Mouse (Mus musculus): Measurements from ENCODE around the gene Fbxl7. TPM values are rescaled to one million over a fixed set of nuclear protein-coding genes. Genes with fewer than 3 reads are reported as not detected.
A peak's percentile ranks its signal among the peaks of the same experiment; 100 is the strongest.

Gene Fbxl7
- 1 to 10 TPM; 3.0 to 3.1 TPM for total RNA-seq (2021)

- intact Hi-C loops (cut with DNase I), result loop anchor here (1.0 to 10.0 kb wide), 5 partner anchors 190 to 910 kb away; partner anchors contain the start of gene Zfp622
- peak; percentile 88 to 90 for DNase-seq
Measured at GRCm38 (mm10) chr15:26895251-26895711, at the start of gene Fbxl7. Gene Fbxl7 (minus strand): TSS chr15:26895580.

GRCm38 (mm10) chr15:26922026-26922425 is 26.6 kb upstream of the Fbxl7 start:
- intact Hi-C loops (cut with DNase I), result no loop called here
- no peak for DNase-seq

GRCm38 (mm10) chr15:26913427-26913826 is 18.0 kb upstream of the Fbxl7 start:
- DNase-seq, result no peak
- intact Hi-C loops (cut with DNase I), result no loop called here

- intact Hi-C loops (cut with DNase I), result loop anchor here (1.0 to 10.0 kb wide), 5 partner anchors 191 to 911 kb away; partner anchors contain the start of gene Zfp622
- no peak for DNase-seq
Measured at GRCm38 (mm10) chr15:26895761-26896160, 381 bp upstream of the Fbxl7 start.

- DNase-seq, result peak; percentile 52 to 63
- intact Hi-C loops (cut with DNase I), result loop anchor here (1.0 to 10.0 kb wide), 6 partner anchors 53 to 910 kb away; partner anchors contain the start of gene Zfp622
Measured at GRCm38 (mm10) chr15:26894801-26895229, 565 bp downstream of the Fbxl7 start.

GRCm38 (mm10) chr15:26894031-26894655 is 1.2 kb downstream of the Fbxl7 start:
- intact Hi-C loops (cut with DNase I), result loop anchor here (2.0 to 10.0 kb wide), 4 partner anchors 52 to 909 kb away; partner anchors contain the start of gene Zfp622
- DNase-seq, result peak; percentile 41 to 52

GRCm38 (mm10) chr15:26893136-26893535 is 2.2 kb downstream of the Fbxl7 start:
- no peak for DNase-seq
- intact Hi-C loops (cut with DNase I), result loop anchor here (5.0 to 10.0 kb wide), 3 partner anchors 51 to 908 kb away; partner anchors contain the start of gene Zfp622

- no peak for DNase-seq
- intact Hi-C loops (cut with DNase I), result loop anchor here (5.0 to 10.0 kb wide), 3 partner anchors 48 to 905 kb away; partner anchors contain the start of gene Zfp622
Measured at GRCm38 (mm10) chr15:26889971-26890370, 5.4 kb downstream of the Fbxl7 start.

- no peak for DNase-seq
- intact Hi-C loops (cut with DNase I), result no loop called here
Measured at GRCm38 (mm10) chr15:26888170-26888569, 7.2 kb downstream of the Fbxl7 start.

GRCm38 (mm10) chr15:26885979-26886378 is 9.4 kb downstream of the Fbxl7 start:
- no peak for DNase-seq
- intact Hi-C loops (cut with DNase I), result no loop called here

GRCm38 (mm10) chr15:26880212-26880956 is 15.0 kb downstream of the Fbxl7 start:
- no peak for DNase-seq
- intact Hi-C loops (cut with DNase I), result no loop called here

- peak; percentile 56 to 59 for DNase-seq
- intact Hi-C loops (cut with DNase I), result loop anchor here (2.0 kb wide), 1 partner anchor 29 kb away; no protein-coding TSS in a partner anchor
Measured at GRCm38 (mm10) chr15:26875687-26876086, 19.7 kb downstream of the Fbxl7 start.

GRCm38 (mm10) chr15:26872234-26872633 is 23.1 kb downstream of the Fbxl7 start:
- DNase-seq, result no peak
- intact Hi-C loops (cut with DNase I), result no loop called here

- DNase-seq, result no peak
Measured at GRCm38 (mm10) chr15:26869197-26869596, 26.2 kb downstream of the Fbxl7 start.

GRCm38 (mm10) chr15:26867521-26867920 is 27.9 kb downstream of the Fbxl7 start:
- intact Hi-C loops (cut with DNase I), result no loop called here

More at GRCm38 (mm10) chr15:26869197-26869596, 26.2 kb downstream of the Fbxl7 start:
- intact Hi-C loops (cut with DNase I), result no loop called here

GRCm38 (mm10) chr15:26862173-26862572 is 33.2 kb downstream of the Fbxl7 start:
- intact Hi-C loops (cut with DNase I), result no loop called here
- DNase-seq, result no peak

More at GRCm38 (mm10) chr15:26867521-26867920, 27.9 kb downstream of the Fbxl7 start:
- no peak for DNase-seq

- intact Hi-C loops (cut with DNase I), result no loop called here
- no peak for DNase-seq
Measured at GRCm38 (mm10) chr15:26849626-26850025, 45.8 kb downstream of the Fbxl7 start.

- intact Hi-C loops (cut with DNase I), result loop anchor here (5.0 kb wide), 1 partner anchor 50 kb away; no protein-coding TSS in a partner anchor
- no peak for DNase-seq
Measured at GRCm38 (mm10) chr15:26842216-26842615, 53.2 kb downstream of the Fbxl7 start.

- intact Hi-C loops (cut with DNase I), result no loop called here
- DNase-seq, result no peak
Measured at GRCm38 (mm10) chr15:26838386-26838785, 57.0 kb downstream of the Fbxl7 start.

GRCm38 (mm10) chr15:26837200-26837599 is 58.2 kb downstream of the Fbxl7 start:
- intact Hi-C loops (cut with DNase I), result no loop called here
- DNase-seq, result no peak

GRCm38 (mm10) chr15:26834415-26834814 is 61.0 kb downstream of the Fbxl7 start:
- no peak for DNase-seq
- intact Hi-C loops (cut with DNase I), result no loop called here
